Mouse (Mus musculus): Measurements from ENCODE around the gene Mif. TPM values are rescaled to one million over a fixed set of nuclear protein-coding genes. Genes with fewer than 3 reads are reported as not detected.
"Not testable (repeated sequence)": the region's sequence is repeated elsewhere in the genome, so short reads cannot be mapped to it uniquely, and the experiment has no call there.

Gene Mif
- polyA plus RNA-seq, 1 experiment: 261 TPM

GRCm38 (mm10) chr10:75851681-75852080 lies 8.4 kb downstream of the Mif start:
- H3K36me3 ChIP-seq (ENCODE audit: control insufficient read depth, insufficient read depth, low read length): no peaks in the 10 kb centered on the region
- TF ChIP-seq CTCF (IDR thresholded peaks at IDR 0.05; ENCODE audit: control insufficient read depth, insufficient read depth, insufficient replicate concordance, low read depth, low read length) (no peak), POLR2A (IDR thresholded peaks at IDR 0.05; ENCODE audit: control insufficient read depth, low read depth, low read length) (no peak; the same call in 1 of the 2 replicates)
- peaks cover 9% of the 10 kb centered on the region for H3K4me1 ChIP-seq (ENCODE audit: control insufficient read depth, insufficient read depth, low read length)
- H3K27ac ChIP-seq (ENCODE audit: control insufficient read depth, insufficient read depth, low read depth, low read length): peak overlapping the region; percentile 65
- H3K27me3 ChIP-seq (ENCODE audit: control insufficient read depth, insufficient read depth, low read length): no peaks in the 10 kb centered on the region
- no peak overlapping the region for H3K4me3 ChIP-seq (ENCODE audit: control insufficient read depth, low read depth, low read length)

- peaks cover 9% of the 10 kb centered on the region for H3K4me1 ChIP-seq (ENCODE audit: control insufficient read depth, insufficient read depth, low read length)
- H3K27me3 ChIP-seq (ENCODE audit: control insufficient read depth, insufficient read depth, low read length): no peaks in the 10 kb centered on the region
- TF ChIP-seq POLR2A (IDR thresholded peaks at IDR 0.05; ENCODE audit: control insufficient read depth, low read depth, low read length) (0 out of 2 replicates have a peak, but pooled peaks have one; percentile 37), CTCF (IDR thresholded peaks at IDR 0.05; ENCODE audit: control insufficient read depth, insufficient read depth, insufficient replicate concordance, low read depth, low read length) (no peak)
- no peaks in the 10 kb centered on the region for H3K36me3 ChIP-seq (ENCODE audit: control insufficient read depth, insufficient read depth, low read length)
- H3K4me3 ChIP-seq (ENCODE audit: control insufficient read depth, low read depth, low read length): no peak overlapping the region
- no peak overlapping the region; the same call in 1 of the 2 replicates for H3K27ac ChIP-seq (ENCODE audit: control insufficient read depth, insufficient read depth, low read depth, low read length)
These were observed 9.0 kb downstream of the Mif start for GRCm38 (mm10) chr10:75851076-75851475.

GRCm38 (mm10) chr10:75848382-75848781 lies 11.7 kb downstream of the Mif start:
- Histone ChIP-seq H3K27ac (ENCODE audit: control insufficient read depth, insufficient read depth, low read depth, low read length) (no peak overlapping the region), H3K27me3 (ENCODE audit: control insufficient read depth, insufficient read depth, low read length) (no peaks in the 10 kb centered on the region), H3K4me1 (ENCODE audit: control insufficient read depth, insufficient read depth, low read length) (peaks cover 6% of the 10 kb centered on the region), H3K4me3 (ENCODE audit: control insufficient read depth, low read depth, low read length) (no peak overlapping the region; the same call in 1 of the 2 replicates), H3K36me3 (ENCODE audit: control insufficient read depth, insufficient read depth, low read length) (no peaks in the 10 kb centered on the region)
- TF ChIP-seq CTCF (IDR thresholded peaks at IDR 0.05; ENCODE audit: control insufficient read depth, insufficient read depth, insufficient replicate concordance, low read depth, low read length): no peak
- TF ChIP-seq POLR2A (IDR thresholded peaks at IDR 0.05; ENCODE audit: control insufficient read depth, low read depth, low read length): no peak

- Histone ChIP-seq H3K27me3 (ENCODE audit: control insufficient read depth, insufficient read depth, low read length) (no peaks in the 10 kb centered on the region), H3K27ac (ENCODE audit: control insufficient read depth, insufficient read depth, low read depth, low read length) (no peak overlapping the region), H3K36me3 (ENCODE audit: control insufficient read depth, insufficient read depth, low read length) (no peaks in the 10 kb centered on the region), H3K4me3 (ENCODE audit: control insufficient read depth, low read depth, low read length) (no peak overlapping the region), H3K4me1 (ENCODE audit: control insufficient read depth, insufficient read depth, low read length) (no peaks in the 10 kb centered on the region; the same call in 1 of the 2 replicates)
- peak; percentile 36; the same call in 1 of the 2 replicates for TF ChIP-seq POLR2A (IDR thresholded peaks at IDR 0.05; ENCODE audit: control insufficient read depth, low read depth, low read length)
- TF ChIP-seq CTCF (IDR thresholded peaks at IDR 0.05; ENCODE audit: control insufficient read depth, insufficient read depth, insufficient replicate concordance, low read depth, low read length): no peak
These were observed 14.6 kb downstream of the Mif start for GRCm38 (mm10) chr10:75845306-75845930.

- Histone ChIP-seq H3K27me3 (ENCODE audit: control insufficient read depth, insufficient read depth, low read length) (no peaks in the 10 kb centered on the region), H3K36me3 (ENCODE audit: control insufficient read depth, insufficient read depth, low read length) (no peaks in the 10 kb centered on the region), H3K4me3 (ENCODE audit: control insufficient read depth, low read depth, low read length) (no peak overlapping the region), H3K27ac (ENCODE audit: control insufficient read depth, insufficient read depth, low read depth, low read length) (no peak overlapping the region), H3K4me1 (ENCODE audit: control insufficient read depth, insufficient read depth, low read length) (no peaks in the 10 kb centered on the region; the same call in 1 of the 2 replicates)
- TF ChIP-seq CTCF (IDR thresholded peaks at IDR 0.05; ENCODE audit: control insufficient read depth, insufficient read depth, insufficient replicate concordance, low read depth, low read length) (no peak), POLR2A (IDR thresholded peaks at IDR 0.05; ENCODE audit: control insufficient read depth, low read depth, low read length) (0 out of 2 replicates have a peak, but pooled peaks have one; percentile 3)
These were observed 15.2 kb downstream of the Mif start for GRCm38 (mm10) chr10:75844800-75845199.

GRCm38 (mm10) chr10:75843898-75844297 lies 16.1 kb downstream of the Mif start:
- H3K4me3 ChIP-seq (ENCODE audit: control insufficient read depth, low read depth, low read length); H3K27me3 ChIP-seq (ENCODE audit: control insufficient read depth, insufficient read depth, low read length); H3K36me3 ChIP-seq (ENCODE audit: control insufficient read depth, insufficient read depth, low read length); H3K4me1 ChIP-seq (ENCODE audit: control insufficient read depth, insufficient read depth, low read length): not testable (repeated sequence)
- H3K27ac ChIP-seq (ENCODE audit: control insufficient read depth, insufficient read depth, low read depth, low read length): peak overlapping the region; percentile 12; the same call in 1 of the 2 replicates

- H3K27me3 ChIP-seq (ENCODE audit: control insufficient read depth, insufficient read depth, low read length): no peaks in the 10 kb centered on the region
- H3K36me3 ChIP-seq (ENCODE audit: control insufficient read depth, insufficient read depth, low read length): no peaks in the 10 kb centered on the region
- H3K27ac ChIP-seq (ENCODE audit: control insufficient read depth, insufficient read depth, low read depth, low read length): peak overlapping the region; percentile 99
- peaks cover 17% of the 10 kb centered on the region for H3K4me1 ChIP-seq (ENCODE audit: control insufficient read depth, insufficient read depth, low read length)
- peak overlapping the region; percentile 97 for H3K4me3 ChIP-seq (ENCODE audit: control insufficient read depth, low read depth, low read length)
- TF ChIP-seq CTCF (IDR thresholded peaks at IDR 0.05; ENCODE audit: control insufficient read depth, insufficient read depth, insufficient replicate concordance, low read depth, low read length): no peak
- TF ChIP-seq POLR2A (IDR thresholded peaks at IDR 0.05; ENCODE audit: control insufficient read depth, low read depth, low read length): peak; percentile 60; the same call in 1 of the 2 replicates
These were observed 20.9 kb downstream of the Mif start for GRCm38 (mm10) chr10:75839092-75839491.
